Mouse (Mus musculus) heart, postnatal 25 days (tissue): ENCODE measurements at regions not wholly inside any gene's neighbourhood (a gene's known extent, or its start where the extent isn't known, plus 50 kb on each side); places are given as distances from the start of the nearest gene placed in this dataset.

Experiments
- DNase-seq: peaks from one replicate; pipeline ENCODE4 v3.0.0; 2022; ENCODE audit warnings: low spot score
- intact Hi-C: fragments of 180-260 bp; cut with DNase I; formaldehyde crosslinking; loops from one replicate; pipeline ENCODE4 v1.15.1; 2025

DNA sequence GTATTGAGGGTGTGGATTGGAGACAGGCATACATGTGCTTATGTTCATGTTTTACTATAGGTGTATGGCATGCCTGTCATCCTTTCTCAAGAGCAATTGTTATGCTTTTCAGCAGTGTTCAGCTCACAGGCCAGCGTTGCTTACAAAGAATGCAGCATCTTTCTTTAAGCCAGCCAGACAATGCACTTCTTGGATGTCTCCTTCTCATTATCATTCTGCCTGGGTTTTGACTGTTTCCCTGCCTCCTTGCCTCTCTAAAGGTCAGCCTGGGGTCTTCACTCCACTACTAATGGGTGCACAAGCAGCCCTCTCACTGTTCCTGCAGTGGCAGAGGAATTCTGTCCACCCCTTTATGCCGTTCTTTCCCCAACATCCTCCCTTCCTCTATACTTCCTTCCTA is 150.9 kb upstream of the Defb41 start:
- intact Hi-C loops: no loop called here
- no peak for DNase-seq

DNA sequence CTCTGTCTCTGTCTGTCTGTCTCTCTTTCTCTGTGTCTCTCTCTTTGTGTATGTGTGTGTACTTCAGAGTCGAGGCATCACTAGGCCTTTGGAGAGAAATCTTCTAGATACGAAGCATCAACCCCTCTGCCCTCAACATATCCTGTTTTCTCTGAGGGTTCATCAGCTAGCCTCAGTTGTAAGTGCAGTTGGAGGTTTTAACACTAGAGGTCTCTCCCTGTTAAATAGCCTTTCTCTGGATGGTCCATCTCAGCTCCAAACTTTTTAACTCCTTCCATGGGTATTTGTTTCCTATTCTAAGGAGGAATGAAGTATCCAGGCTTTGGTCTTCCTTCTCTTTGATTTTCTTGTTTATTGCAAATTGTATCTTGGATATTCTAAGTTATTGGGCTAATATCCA is 147.8 kb upstream of the Defb41 start:
- DNase-seq: no peak
- intact Hi-C loops: no loop called here

DNA sequence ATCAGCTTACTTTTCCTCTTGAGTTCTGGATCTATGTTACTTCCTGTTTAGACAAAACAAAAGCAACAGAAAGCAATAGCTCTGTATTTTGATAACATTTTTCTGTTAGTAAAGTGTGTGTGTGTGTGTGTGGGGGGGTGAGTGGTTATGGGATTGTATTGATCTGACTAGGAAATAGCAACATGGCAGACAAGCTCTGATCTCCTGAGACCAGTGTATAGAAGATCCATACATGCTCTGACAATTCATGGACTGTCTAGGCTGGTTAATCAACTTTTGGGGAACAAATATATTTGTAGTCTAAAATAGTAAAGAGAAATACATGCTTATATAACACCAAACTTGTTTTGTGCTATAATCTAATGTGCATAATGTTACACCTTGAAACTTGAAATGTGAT is 124.7 kb upstream of the Defb41 start:
- no peak for DNase-seq
- intact Hi-C loops: no loop called here

DNA sequence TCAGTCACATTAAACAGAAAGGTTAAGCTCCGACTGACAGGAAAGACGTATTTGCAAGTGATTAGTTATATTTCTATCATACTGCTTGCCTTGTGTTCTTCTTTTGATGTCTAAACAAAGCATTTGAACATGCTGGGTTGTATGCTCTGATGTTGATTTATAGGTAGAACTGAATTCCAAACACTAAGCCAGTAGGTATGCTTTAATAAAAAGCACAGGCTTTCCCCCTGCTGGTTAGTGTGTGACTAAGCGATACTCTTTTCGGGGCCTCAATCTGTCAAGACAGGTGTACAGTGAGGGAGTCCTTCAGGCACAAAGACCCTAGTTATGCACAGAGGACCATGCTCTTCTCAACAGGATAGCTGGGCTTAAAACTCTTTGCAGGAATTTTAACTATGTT is 119.1 kb upstream of the Defb41 start:
- no peak for DNase-seq

DNA sequence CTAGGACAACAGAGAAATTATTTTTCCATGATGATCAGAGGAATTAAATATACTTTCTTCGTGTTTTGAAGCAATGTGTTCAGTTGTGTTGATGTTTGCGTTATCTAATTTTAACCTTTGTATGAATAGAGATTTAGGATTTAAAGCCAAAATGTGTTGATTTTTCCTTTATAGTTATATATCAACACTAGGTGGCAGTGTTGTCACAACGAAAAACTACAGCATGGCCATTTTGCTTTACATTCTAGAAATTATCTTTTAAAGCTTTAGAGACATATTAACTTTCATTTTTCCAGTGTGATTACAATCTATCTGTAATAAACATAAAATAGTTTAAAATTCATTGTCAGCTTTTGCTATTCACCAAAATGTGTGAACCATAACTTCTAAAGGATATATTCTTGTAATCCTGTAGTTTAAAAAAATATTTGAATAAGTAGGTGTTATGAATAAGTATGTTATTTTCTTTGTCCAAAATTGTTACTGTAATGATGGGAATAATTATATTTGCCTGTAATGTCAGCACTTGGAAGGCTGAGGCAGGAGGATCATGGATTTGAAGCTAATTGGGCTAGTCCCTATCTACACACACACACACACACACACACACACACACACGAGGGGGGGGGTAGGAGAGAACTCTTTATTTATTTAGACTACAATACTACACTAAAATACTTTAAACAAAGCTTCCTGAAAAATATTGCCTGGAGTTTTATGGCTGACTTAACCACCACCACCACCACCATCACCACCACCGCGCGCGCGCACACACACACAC is 95.2 kb upstream of the Defb41 start:
- no peak for DNase-seq
- intact Hi-C loops: loop anchor here (5.0 to 10.0 kb wide), 2 partner anchors 617 to 815 kb away; no protein-coding TSS in a partner anchor

More for the DNA sequence above, 119.1 kb upstream of the Defb41 start:
- intact Hi-C loops: no loop called here

DNA sequence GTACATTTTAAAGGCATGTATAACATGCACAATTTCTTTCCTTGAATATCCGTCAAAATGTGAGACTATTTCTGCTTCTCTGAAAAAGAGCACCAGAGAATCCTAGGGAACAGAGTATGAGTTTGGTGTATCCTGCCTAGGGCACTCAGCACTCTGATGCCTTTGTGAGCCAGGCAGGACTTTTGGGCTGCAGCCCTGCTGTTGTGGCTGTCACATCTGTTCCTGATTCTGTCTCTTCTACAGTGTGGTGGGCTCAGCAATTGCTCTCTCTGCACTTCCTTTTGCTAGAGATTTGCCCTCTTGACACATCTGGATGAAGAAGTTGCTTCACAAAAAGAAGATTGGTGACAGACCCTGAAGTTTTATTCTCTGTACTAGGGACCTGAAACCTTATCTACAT is 73.9 kb upstream of the Defb41 start:
- intact Hi-C loops: no loop called here
- no peak for DNase-seq
